In the genomic region with DNA sequence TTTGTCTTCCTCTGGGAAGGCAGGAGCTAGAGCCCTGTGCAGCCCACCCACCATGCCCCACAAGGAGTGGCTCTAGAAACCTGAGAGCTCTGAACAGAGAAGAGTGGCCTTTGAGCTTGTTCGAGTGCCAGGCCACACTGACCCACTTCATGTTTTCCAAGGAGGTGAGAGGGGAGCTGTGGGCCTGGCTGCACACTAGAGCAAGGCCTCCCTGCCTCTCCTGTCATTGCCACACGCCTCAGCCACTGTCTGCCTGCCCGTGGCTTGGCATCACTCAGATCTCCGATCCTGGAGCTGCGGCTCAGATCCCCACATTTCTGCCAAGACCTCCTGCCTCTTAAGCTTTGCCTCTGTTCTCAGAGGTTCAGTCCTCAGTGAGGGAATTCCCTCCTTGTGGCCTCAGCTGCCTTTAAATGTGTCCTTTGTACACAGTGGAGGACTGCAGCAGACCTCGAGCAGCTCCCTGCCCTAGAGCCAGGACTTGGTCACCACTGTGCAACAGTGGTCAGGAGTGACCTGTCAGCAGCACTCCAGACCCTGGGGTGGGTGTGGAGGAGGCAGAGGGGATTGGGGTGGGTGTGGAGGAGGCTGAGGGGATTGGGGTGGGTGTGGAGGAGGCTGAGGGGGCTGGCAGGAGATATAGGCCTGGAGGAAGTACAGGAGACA, we compare ENCODE assay signal across 13 mouse cellular contexts.
A peak's percentile ranks its signal among the peaks of the same experiment; 100 is the strongest.
DNase-seq lines count a peak whose midpoint lies in the region; ATAC-seq and TF ChIP-seq lines count a peak whose summit lies in the region.
"Had no signal": no experiment of that assay in that cellular context is flagged by ENCODE, and none has a peak within 500 bp of the region (broad histone marks: within the 10 kb centered on the region; RNA-seq: fewer than 3 reads in every experiment).

No protein-coding gene starts in this region.

- TF ChIP-seq CTCF in cerebellum, adult 2 months (IDR thresholded peaks at IDR 0.05; ENCODE audit: borderline replicate concordance, insufficient read depth, low read depth, low read length): no peak

- no peaks in the 10 kb centered on the region for H3K36me3 ChIP-seq in embryonic facial prominence, embryonic 13.5 days
- H3K36me3 ChIP-seq: neural tube, embryonic 12.5 days had no signal

- H3K4me2 ChIP-seq in embryonic facial prominence, embryonic 13.5 days: no peak overlapping the region
- H3K4me2 ChIP-seq: neural tube, embryonic 12.5 days had no signal

- 0 out of 2 replicates have a peak overlapping the region, but pooled peaks have one; percentile 8 for H3K9ac ChIP-seq in embryonic facial prominence, embryonic 13.5 days
- H3K9ac ChIP-seq: neural tube, embryonic 12.5 days had no signal

- peak; percentile 27 to 34 for DNase-seq in cerebellum, postnatal 25 days
- DNase-seq in cerebellum, adult 2 months: no peak
- peak; percentile 45 to 59 for DNase-seq in lung, adult 18-20 months
- DNase-seq in lung, postnatal 14 days: no peak
- DNase-seq in lung, postnatal 4 days: peak; percentile 13 to 52
- no peak for DNase-seq in kidney, postnatal 36 days
- DNase-seq in frontal cortex, postnatal 10 days (ENCODE audit: low spot score in 2 of 2): no peak
- DNase-seq: cerebellum, adult 9-11 months; gastrocnemius, postnatal 25 days; kidney, adult 8-10 months; thymus, postnatal 36 days had no signal

- H3K4me1 ChIP-seq in cerebellum, adult 2 months (ENCODE audit: control insufficient read depth, insufficient read depth, low read length): peaks cover 25% of the 10 kb centered on the region
- H3K4me1 ChIP-seq in embryonic facial prominence, embryonic 13.5 days: peaks cover 25% of the 10 kb centered on the region
- H3K4me1 ChIP-seq: neural tube, embryonic 12.5 days had no signal

- no peak overlapping the region for H3K4me3 ChIP-seq in cerebellum, adult 2 months (replicated peaks; ENCODE audit: insufficient read depth, low read depth, low read length)
- H3K4me3 ChIP-seq in embryonic facial prominence, embryonic 13.5 days: no peak overlapping the region
- H3K4me3 ChIP-seq: neural tube, embryonic 12.5 days had no signal

- 29% methylated on average over 6 of the region's 6 CpGs for WGBS in cerebellum, adult 2 months
- 42% methylated on average over 6 of the region's 6 CpGs for WGBS in embryonic facial prominence, embryonic 13.5 days

- no peak for ATAC-seq in embryonic facial prominence, embryonic 13.5 days (ENCODE audit: insufficient number of reproducible peaks, insufficient read depth, low FRiP score, low TSS enrichment, low read depth)

- no peaks in the 10 kb centered on the region for H3K9me3 ChIP-seq in embryonic facial prominence, embryonic 13.5 days
- H3K9me3 ChIP-seq: neural tube, embryonic 12.5 days had no signal

- TF ChIP-seq POLR2A in cerebellum, adult 2 months (IDR thresholded peaks at IDR 0.05; ENCODE audit: borderline replicate concordance, insufficient read depth, low read length): no peak

- H3K27me3 ChIP-seq in cerebellum, adult 2 months (ENCODE audit: control insufficient read depth, insufficient read depth, low read length): no peaks in the 10 kb centered on the region
- no peaks in the 10 kb centered on the region for H3K27me3 ChIP-seq in embryonic facial prominence, embryonic 13.5 days
- H3K27me3 ChIP-seq: neural tube, embryonic 12.5 days had no signal

- H3K27ac ChIP-seq in cerebellum, adult 2 months (ENCODE audit: insufficient read depth, low read length): no peak overlapping the region
- H3K27ac ChIP-seq in embryonic facial prominence, embryonic 13.5 days: no peak overlapping the region
- H3K27ac ChIP-seq: neural tube, embryonic 12.5 days had no signal

Comparison
In these comparisons a context has a peak if more than half of its experiments do, and no peak if none do; other contexts are left out.
1. DNase-seq: peak in cerebellum, postnatal 25 days (2 of 2), lung, adult 18-20 months (2 of 2) and lung, postnatal 4 days (2 of 2); none in cerebellum, adult 2 months (0 of 2), lung, postnatal 14 days (single experiment), kidney, postnatal 36 days (0 of 2) and frontal cortex, postnatal 10 days (0 of 2).